ENCODE assay signal across 8 mouse cellular contexts in genomic region chr2:32881054-32881453, GRCm38 (mm10). TPM values are rescaled to one million over a fixed set of nuclear protein-coding genes. Genes with fewer than 3 reads are reported as not detected.
DNase-seq lines count a peak whose midpoint lies in the region; ATAC-seq and TF ChIP-seq lines count a peak whose summit lies in the region.

No protein-coding gene starts in this region.

- DNase-seq in lung, adult 2 months: peak; percentile 48
- no peak for DNase-seq in lung, postnatal 25 days (ENCODE audit: low spot score)
- DNase-seq in urinary bladder, adult 2 months (ENCODE audit: low spot score): no peak
- no peak for DNase-seq in adrenal gland, adult 2 months
- DNase-seq in cerebellum, adult 9-11 months: no peak

- 0 out of 2 replicates have a peak overlapping the region, but pooled peaks have one; percentile 20 for H3K4me2 ChIP-seq in embryonic facial prominence, embryonic 13.5 days
- H3K4me2 ChIP-seq in intestine, postnatal 0 days (replicated peaks; ENCODE audit: low read depth): no peak overlapping the region; the same call in 1 of the 2 replicates

- H3K4me1 ChIP-seq in lung, adult 2 months (ENCODE audit: control insufficient read depth, insufficient read depth, low read length): peaks cover 40% of the 10 kb centered on the region
- H3K4me1 ChIP-seq in embryonic facial prominence, embryonic 13.5 days: peaks cover 89% of the 10 kb centered on the region
- peaks cover 17% of the 10 kb centered on the region for H3K4me1 ChIP-seq in intestine, postnatal 0 days (replicated peaks; ENCODE audit: control insufficient read depth, insufficient read depth, low read length)
- peaks cover 70% of the 10 kb centered on the region for H3K4me1 ChIP-seq in olfactory bulb, adult 2 months (ENCODE audit: control insufficient read depth, insufficient read depth, low read length)

- 0 out of 2 replicates have a peak overlapping the region, but pooled peaks have one; percentile 28 for H3K9ac ChIP-seq in embryonic facial prominence, embryonic 13.5 days
- H3K9ac ChIP-seq in intestine, postnatal 0 days (ENCODE audit: low read depth, low read length): no peak overlapping the region

- H3K27ac ChIP-seq in embryonic facial prominence, embryonic 13.5 days: peak overlapping the region; percentile 86
- H3K27ac ChIP-seq in intestine, postnatal 0 days (ENCODE audit: low read depth, low read length): 0 out of 2 replicates have a peak overlapping the region, but pooled peaks have one; percentile 52
- peak overlapping the region; percentile 58 for H3K27ac ChIP-seq in olfactory bulb, adult 2 months (ENCODE audit: insufficient read depth, low read depth, low read length)

- H3K9me3 ChIP-seq in embryonic facial prominence, embryonic 13.5 days: no peaks in the 10 kb centered on the region
- no peaks in the 10 kb centered on the region for H3K9me3 ChIP-seq in intestine, postnatal 0 days (ENCODE audit: control insufficient read depth)

- no peaks in the 10 kb centered on the region; the same call in 1 of the 2 replicates for H3K36me3 ChIP-seq in embryonic facial prominence, embryonic 13.5 days
- H3K36me3 ChIP-seq in intestine, postnatal 0 days (ENCODE audit: control insufficient read depth, insufficient read depth): no peaks in the 10 kb centered on the region

- no peak overlapping the region for H3K4me3 ChIP-seq in lung, adult 2 months (replicated peaks; ENCODE audit: extremely low read depth, low read depth, low read length)
- no peak overlapping the region for H3K4me3 ChIP-seq in embryonic facial prominence, embryonic 13.5 days
- no peak overlapping the region for H3K4me3 ChIP-seq in intestine, postnatal 0 days (ENCODE audit: low read depth, low read length)
- H3K4me3 ChIP-seq in olfactory bulb, adult 2 months (ENCODE audit: insufficient read depth, low read depth, low read length): no peak overlapping the region

- WGBS in lung, adult 2 months: 26% methylated on average over 6 of the region's 6 CpGs
- WGBS in embryonic facial prominence, embryonic 13.5 days: 33% methylated on average over 6 of the region's 6 CpGs
- 61% methylated on average over 6 of the region's 6 CpGs for WGBS in intestine, postnatal 0 days
- 53% methylated on average over 6 of the region's 6 CpGs for WGBS in olfactory bulb, adult 2 months

- ATAC-seq in embryonic facial prominence, embryonic 13.5 days (ENCODE audit: insufficient number of reproducible peaks, insufficient read depth, low FRiP score, low TSS enrichment, low read depth): no peak
- ATAC-seq in intestine, postnatal 0 days: no peak

- TF ChIP-seq CTCF in lung, adult 2 months (IDR thresholded peaks at IDR 0.05; ENCODE audit: insufficient read depth, low read length): no peak
- no peak for TF ChIP-seq CTCF in intestine, postnatal 0 days (IDR thresholded peaks at IDR 0.05; ENCODE audit: low read depth)
- no peak for TF ChIP-seq CTCF in olfactory bulb, adult 2 months (IDR thresholded peaks at IDR 0.05; ENCODE audit: insufficient read depth, low read depth, low read length)

- TF ChIP-seq POLR2A in lung, adult 2 months (IDR thresholded peaks at IDR 0.05; ENCODE audit: borderline replicate concordance, extremely low read depth, low read depth, low read length): no peak
- no peak for TF ChIP-seq POLR2A in olfactory bulb, adult 2 months (IDR thresholded peaks at IDR 0.05; ENCODE audit: insufficient read depth, low read depth, low read length)

- no peaks in the 10 kb centered on the region for H3K27me3 ChIP-seq in embryonic facial prominence, embryonic 13.5 days
- no peaks in the 10 kb centered on the region for H3K27me3 ChIP-seq in intestine, postnatal 0 days (replicated peaks; ENCODE audit: control insufficient read depth, insufficient read depth, low read length)

RNA-seq across cellular contexts. Expression of gene Fam129b, which starts 5.1 kb away (rescaled TPM):
- 205 and 224 TPM in 2 replicates for polyA plus RNA-seq in lung, adult 2 months (2012; rRNA removed)
- 57.2 and 59.2 TPM in 2 replicates for polyA plus RNA-seq in embryonic facial prominence, embryonic 13.5 days (2015; fragmentation: Nextera tagmentation; extraction: Ambion mirVana)
- 13.9 and 15.3 TPM in 2 replicates for polyA plus RNA-seq in intestine, postnatal 0 days (2015; fragmentation: Nextera tagmentation; extraction: Ambion mirVana)
- polyA plus RNA-seq in olfactory bulb, adult 2 months (2012; ENCODE audit: insufficient read depth, insufficient read length, low replicate concordance, missing spikeins): not detected in 2 replicates
- 99.6 and 102 TPM in 2 replicates for polyA plus RNA-seq in urinary bladder, adult 2 months (2012; rRNA removed)
- 10 to 100 TPM; 14.8 to 27.4 TPM for total RNA-seq in adrenal gland, adult 2 months (2021)
- 20.1 and 21.6 TPM in 2 replicates for polyA plus RNA-seq in adrenal gland, adult 2 months (2012; rRNA removed)

RNA-seq across cellular contexts. Expression of gene Stxbp1, which starts 34.0 kb away (rescaled TPM):
- 26.3 and 37.9 TPM in 2 replicates for polyA plus RNA-seq in lung, adult 2 months (2012; rRNA removed)
- polyA plus RNA-seq in embryonic facial prominence, embryonic 13.5 days (2015; fragmentation: Nextera tagmentation; extraction: Ambion mirVana): 18.1 and 22.8 TPM in 2 replicates
- 12.1 and 12.2 TPM in 2 replicates for polyA plus RNA-seq in intestine, postnatal 0 days (2015; fragmentation: Nextera tagmentation; extraction: Ambion mirVana)
- 182 and 623 TPM in 2 replicates for polyA plus RNA-seq in olfactory bulb, adult 2 months (2012; ENCODE audit: insufficient read depth, insufficient read length, low replicate concordance, missing spikeins)
- 15.8 and 19.8 TPM in 2 replicates for polyA plus RNA-seq in urinary bladder, adult 2 months (2012; rRNA removed)
- 10 to 100 TPM; 19.3 to 29.5 TPM for total RNA-seq in adrenal gland, adult 2 months (2021)
- 8.0 and 8.1 TPM in 2 replicates for polyA plus RNA-seq in adrenal gland, adult 2 months (2012; rRNA removed)
